Mouse (Mus musculus): Measurements from ENCODE around the gene Ptma. TPM values are rescaled to one million over a fixed set of nuclear protein-coding genes. Genes with fewer than 3 reads are reported as not detected.
A peak's percentile ranks its signal among the peaks of the same experiment; 100 is the strongest.
"Not testable (repeated sequence)": the region's sequence is repeated elsewhere in the genome, so short reads cannot be mapped to it uniquely, and the experiment has no call there.

Ptma gene
- total RNA-seq, 2 experiments from 2014 or later = 359 to 366 TPM

- intact Hi-C loops (cut with DNase I) = no loop called here
Measured at GRCm38 (mm10) chr1:86510266-86510665, 16.3 kb upstream of the Ptma start.

DNA sequence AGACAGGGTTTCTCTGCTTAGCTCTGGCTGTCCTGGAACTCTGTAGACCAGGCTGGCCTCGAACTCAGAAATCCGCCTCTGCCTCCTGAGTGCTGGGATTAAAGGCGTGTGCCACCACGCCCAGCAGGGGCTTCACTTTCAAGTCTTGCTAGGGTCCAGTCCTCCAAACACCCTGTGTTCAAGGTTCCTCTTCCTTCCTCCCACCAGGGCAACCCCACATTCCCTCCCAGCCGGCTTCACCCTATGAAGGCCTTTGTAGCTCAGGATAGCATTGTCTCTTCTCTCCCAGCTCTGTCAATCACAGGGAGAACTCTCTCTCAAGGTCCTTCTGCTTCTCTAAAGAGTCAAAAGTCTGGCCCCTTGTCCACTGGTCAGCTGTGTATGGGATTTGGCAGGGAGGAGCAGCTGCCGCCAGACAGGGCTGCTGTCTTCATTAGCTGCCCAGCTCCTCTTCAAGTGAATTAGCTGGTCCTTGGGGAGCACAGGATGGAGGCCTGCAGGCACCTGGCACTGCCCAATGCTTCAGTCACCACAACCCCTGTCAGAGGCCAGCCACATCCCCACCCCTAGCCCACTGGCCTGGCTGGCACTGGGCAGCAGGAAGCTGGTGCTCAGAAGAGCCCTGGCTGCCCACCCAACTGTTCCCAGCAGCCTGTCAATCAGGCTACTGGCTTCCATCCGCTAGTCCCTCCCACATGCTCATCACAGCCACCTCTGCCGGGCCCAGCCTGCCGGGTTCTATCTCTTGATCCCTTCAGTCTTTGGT, 15.7 kb upstream of the Ptma start:
- no peak for DNase-seq (ENCODE audit: low spot score in 2 of 2)
- intact Hi-C loops (cut with DNase I) = no loop called here

More at GRCm38 (mm10) chr1:86510266-86510665, 16.3 kb upstream of the Ptma start:
- DNase-seq (ENCODE audit: low spot score in 2 of 2) = no peak

DNA sequence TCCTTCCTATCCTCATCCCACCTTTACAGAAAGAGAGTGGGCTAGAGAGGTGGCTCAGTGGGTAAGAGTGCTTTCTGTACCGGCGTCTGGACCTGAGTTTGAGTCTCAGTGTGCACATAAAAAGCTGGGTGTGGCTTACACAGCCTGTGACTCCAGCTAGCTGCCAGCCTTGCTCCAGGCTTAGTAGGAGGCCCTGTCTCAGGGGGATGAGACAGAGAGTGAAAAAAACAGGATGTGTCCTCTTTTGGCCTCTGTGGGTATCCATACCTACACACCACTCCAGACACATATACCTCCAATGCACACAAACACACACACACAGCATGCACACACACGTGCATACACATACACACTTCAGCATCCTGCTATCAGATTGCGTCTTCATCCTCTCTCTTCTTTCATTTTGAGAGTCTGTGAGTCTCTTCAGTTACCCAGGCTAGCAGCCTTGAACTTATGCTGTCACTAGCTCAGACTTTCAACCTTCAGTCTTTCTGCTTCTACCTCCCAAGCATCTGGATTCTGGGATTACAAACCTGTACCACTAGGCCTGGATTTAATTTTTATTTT, 14.3 kb upstream of the Ptma start:
- DNase-seq (ENCODE audit: low spot score in 2 of 2) = no peak
- intact Hi-C loops (cut with DNase I) = no loop called here

DNA sequence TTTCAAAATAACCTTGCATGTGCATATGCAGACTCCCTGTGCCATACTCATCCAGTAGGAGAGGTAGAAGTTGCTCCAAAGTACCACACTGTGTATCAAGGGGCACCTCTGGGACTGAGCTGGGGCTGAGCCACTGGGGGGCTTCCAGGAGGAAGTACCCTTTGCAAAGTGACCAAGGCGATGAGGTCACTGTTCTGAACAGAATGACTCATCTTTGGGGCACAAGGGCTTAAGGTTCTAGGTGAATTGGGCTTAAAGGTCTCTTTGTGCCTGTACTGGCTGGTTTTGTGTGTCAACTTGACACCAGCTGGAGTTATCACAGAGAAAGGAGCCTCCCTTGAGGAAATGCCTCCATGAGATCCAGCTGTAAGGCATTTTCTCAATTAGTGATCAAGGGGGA, 13.5 kb upstream of the Ptma start:
- DNase-seq (ENCODE audit: low spot score in 2 of 2); intact Hi-C loops (cut with DNase I): not testable (repeated sequence)

DNA sequence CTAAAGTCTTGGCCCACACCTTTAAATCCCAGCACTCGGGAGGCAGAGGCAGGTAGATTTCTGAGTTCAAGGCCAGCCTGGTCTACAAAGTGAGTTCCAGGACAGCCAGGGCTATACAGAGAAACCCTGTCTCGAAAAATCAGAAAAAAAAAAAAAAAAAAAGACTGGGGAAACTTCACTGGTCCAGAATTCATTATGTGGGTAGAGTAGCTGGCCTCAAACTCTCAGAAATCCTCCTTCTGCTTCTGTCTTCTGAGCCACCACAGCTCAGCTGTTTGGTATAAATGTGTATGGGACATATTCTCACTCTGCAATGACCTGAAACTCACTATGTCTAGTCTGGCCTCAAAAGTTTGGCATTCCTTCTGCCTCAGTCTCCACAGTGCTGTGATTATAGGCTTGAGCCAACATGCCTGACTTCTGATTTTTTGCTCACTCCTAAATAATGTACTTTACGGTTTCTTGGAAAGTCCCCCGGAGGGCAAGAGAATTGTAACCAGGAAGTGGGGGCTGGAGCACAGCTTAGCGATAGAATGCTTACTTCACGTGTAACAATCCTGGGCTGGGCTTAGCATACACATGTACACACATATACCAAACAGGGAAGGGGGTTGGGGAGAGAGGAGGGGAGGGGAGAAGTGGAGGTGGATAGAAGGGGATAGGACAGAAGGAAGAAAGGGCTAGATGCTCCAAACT, 10.7 kb upstream of the Ptma start:
- intact Hi-C loops (cut with DNase I) = no loop called here
- DNase-seq (ENCODE audit: low spot score in 2 of 2) = no peak

DNA sequence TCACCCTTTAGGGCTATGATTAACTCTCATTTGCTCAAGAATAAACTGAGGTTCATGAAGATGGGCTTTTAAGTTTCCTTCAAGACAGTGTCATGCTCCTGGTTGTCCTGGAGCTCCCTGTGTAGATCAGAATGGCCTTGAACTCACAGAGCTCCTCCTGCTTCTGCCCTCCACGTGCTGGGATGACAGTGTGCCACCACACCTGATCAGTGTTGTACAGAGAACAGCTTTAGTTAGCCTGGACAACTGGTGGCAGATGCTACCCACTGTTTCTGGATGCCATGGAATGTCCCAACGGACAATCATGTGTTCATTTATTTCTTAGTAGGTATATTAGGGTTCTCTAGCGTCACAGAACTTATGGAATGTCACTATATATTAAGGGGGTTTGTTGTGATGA, 9.4 kb upstream of the Ptma start:
- intact Hi-C loops (cut with DNase I) = no loop called here
- DNase-seq (ENCODE audit: low spot score in 2 of 2) = no peak

DNA sequence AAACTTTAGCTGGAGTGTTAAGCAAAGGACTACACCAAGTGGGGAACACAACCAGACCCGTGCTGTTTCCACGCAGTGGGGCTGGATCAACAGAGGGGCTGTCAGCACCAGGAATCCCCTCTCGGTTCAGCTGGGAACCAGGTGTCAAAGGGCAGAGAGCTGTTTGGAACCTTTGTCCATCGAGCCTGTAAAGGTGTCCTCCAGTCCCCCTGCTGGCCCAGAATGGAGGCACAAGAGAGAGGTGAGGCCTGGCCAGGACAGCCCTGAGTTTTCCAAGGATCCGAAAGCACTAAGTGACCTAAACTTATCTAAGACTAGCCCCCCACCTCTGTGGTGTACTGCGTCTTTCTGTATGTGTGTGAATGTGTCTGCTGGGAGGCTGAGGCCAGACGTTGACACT, 6.2 kb upstream of the Ptma start:
- no peak for DNase-seq (ENCODE audit: low spot score in 2 of 2)
- intact Hi-C loops (cut with DNase I) = no loop called here

DNA sequence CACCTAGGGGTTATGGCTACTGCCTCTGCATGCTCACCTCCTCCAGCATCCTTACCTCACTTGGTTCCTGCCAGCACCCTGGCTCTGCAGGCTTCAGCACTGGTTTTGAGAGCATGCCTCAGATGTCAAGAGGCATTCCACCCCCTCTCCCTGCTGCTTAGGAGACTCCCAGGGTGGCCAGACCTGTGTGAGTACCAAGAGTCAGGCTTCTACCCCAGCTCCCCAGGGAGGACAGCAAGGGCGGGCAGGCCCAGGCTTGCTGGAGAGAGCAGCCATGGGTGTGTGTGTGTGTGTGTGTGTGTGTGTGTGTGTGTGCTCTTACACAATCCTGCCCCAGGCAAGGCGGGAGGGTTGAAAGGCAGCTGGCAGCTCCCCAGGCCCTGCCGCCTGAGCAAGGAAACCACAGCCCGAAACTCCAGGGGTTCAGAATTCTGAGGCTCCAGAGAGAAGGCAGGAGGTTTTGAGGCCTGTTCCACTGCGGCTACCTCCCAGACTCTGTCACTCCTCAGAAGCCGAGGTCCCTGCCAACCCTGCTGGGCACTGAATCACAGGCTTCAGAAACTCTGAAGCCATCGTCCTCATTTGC, 4.1 kb upstream of the Ptma start:
- DNase-seq (ENCODE audit: low spot score in 2 of 2) = no peak
- intact Hi-C loops (cut with DNase I) = no loop called here

- no peak for DNase-seq (ENCODE audit: low spot score in 2 of 2)
- intact Hi-C loops (cut with DNase I) = no loop called here
Measured at GRCm38 (mm10) chr1:86523776-86524618, 2.5 kb upstream of the Ptma start.

GRCm38 (mm10) chr1:86524619-86525498, 1.7 kb upstream of the Ptma start:
- intact Hi-C loops (cut with DNase I) = loop anchor here (1.0 to 5.0 kb wide), 4 partner anchors 21 to 168 kb away; partner anchors contain the start of gene Ncl
- peak; percentile 99 to 100 for DNase-seq (ENCODE audit: low spot score in 2 of 2)

DNA sequence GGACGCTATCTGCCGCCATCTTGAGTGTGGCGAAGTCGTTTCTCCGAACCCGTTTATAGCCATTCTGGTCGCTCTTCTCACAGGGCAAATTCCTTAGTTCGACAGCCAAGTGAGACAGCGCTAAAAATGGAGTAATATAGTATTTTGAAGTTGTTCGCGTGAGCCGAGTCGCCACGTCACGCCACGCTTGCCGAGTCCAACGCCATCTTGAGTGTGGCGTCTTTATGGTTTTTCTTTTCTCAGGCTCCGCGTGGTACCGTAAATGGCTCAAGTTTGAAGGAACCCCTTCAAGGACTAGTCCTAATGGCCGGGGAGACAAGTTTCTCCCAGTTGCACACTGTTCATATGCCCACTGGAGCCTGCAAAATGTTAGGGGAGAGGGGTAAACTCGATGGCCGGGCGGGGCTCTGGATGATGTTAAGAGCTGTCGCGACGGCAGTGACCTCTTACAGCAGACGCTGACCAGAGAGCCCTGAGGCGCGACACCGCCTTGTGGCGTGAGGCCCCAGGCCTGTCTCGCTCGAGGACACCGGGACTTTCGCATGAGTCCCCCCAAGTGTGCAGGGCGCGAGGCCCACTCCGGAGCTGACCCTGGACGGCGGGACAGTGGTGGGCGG, 919 bp upstream of the Ptma start:
- intact Hi-C loops (cut with DNase I) = loop anchor here (1.0 to 5.0 kb wide), 4 partner anchors 21 to 168 kb away; partner anchors contain the start of gene Ncl
- no peak for DNase-seq (ENCODE audit: low spot score in 2 of 2)

DNA sequence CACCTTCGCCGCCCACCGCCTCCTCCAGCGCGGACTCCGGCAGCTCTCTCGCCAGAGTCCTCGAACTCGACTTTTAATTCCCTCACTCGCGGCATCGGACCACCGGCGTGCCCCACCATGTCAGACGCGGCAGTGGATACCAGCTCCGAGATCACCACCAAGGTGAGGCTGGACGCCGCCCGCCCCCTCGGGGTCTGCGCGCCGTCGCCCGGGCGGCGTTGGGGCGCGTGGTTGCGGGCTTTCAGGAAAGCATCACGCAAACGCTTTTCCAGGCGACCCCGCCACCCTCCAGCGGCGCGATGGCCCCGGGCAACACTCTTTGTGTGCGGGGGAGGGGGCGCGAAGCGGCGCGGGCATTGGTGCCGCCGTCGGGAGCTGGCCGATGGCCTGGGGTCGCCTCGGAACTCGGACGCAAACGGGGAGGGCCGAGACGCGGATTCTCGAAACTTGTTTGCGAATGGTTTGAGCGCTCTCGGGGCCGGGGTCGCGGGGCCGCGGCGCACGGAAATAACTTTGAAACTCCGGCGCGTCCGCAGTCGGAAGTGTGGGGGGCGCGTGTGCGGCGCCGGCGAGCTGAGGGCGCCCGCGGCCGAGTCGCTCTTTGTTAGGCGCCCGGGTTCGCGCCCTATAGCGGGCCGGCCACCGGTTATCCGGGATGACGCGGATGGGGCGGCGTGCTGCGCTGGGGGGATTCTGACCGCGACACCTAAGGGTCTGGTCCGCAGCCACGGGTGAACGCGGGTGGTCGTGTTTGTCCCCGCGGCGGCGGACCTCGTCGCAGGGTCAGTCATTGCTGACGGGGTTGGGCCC, 468 bp downstream of the Ptma start:
- intact Hi-C loops (cut with DNase I) = loop anchor here (5.0 kb wide), 2 partner anchors 150 to 170 kb away; partner anchors contain the start of gene Ncl
- peak in 1 of 2 experiments; percentile 28 for DNase-seq (ENCODE audit: low spot score in 2 of 2)

GRCm38 (mm10) chr1:86527599-86528486, 1.3 kb downstream of the Ptma start:
- peak; percentile 91 for DNase-seq (ENCODE audit: low spot score in 2 of 2)
- intact Hi-C loops (cut with DNase I) = loop anchor here (1.0 to 5.0 kb wide), 4 partner anchors 27 to 171 kb away; partner anchors contain the start of gene Ncl

DNA sequence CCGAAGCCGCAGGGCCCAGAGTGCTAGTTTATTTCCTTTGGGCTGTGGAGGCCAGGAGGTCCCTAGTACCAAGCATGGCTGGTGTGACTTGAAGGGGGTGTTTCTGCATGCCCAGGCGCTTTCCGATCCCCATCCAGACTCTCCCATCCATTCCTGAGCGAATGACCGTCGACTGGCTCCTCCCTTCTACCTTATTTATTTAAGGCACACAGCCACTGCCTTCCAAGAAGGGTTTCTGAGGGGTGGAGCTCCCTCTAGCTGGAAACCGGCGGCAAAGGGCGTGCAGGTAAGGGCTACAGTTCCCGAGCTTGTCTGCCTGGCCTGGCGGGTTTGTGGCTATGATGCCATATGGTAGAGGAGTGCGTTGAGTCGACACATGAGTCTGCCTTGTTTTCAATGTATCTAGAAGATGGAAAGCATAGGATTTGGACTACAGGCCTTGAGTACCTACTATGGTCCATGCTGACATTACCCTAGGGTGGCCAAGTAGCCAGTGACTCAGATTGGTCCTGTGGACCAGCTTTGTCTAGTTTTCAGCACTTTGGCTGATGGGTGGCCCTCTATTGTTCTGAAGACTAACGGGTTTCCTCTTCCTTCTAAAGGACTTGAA, 2.1 kb downstream of the Ptma start:
- DNase-seq (ENCODE audit: low spot score in 2 of 2) = peak; percentile 49 to 74
- intact Hi-C loops (cut with DNase I) = loop anchor here (1.0 to 5.0 kb wide), 4 partner anchors 27 to 171 kb away; partner anchors contain the start of gene Ncl

GRCm38 (mm10) chr1:86529590-86529989, 3.1 kb downstream of the Ptma start:
- intact Hi-C loops (cut with DNase I) = loop anchor here (5.0 kb wide), 2 partner anchors 152 to 172 kb away; partner anchors contain the start of gene Ncl
- no peak for DNase-seq (ENCODE audit: low spot score in 2 of 2)
